Mouse (Mus musculus): ENCODE data around the gene Mapkap1. TPM values are rescaled to one million over a fixed set of nuclear protein-coding genes. Genes with fewer than 3 reads are reported as not detected.

Gene Mapkap1
- total RNA-seq, 2 experiments from 2014 or later: 65.8 to 74.4 TPM

Other genes with a start within 250 kb of the Mapkap1 start
- 1 to 10 TPM; 1.7 to 1.9 TPM for gene Pbx3, start 33.6 kb upstream of the Mapkap1 start, total RNA-seq (2021)

All from gastrocnemius, adult 18-20 months (tissue).